Mouse (Mus musculus): ENCODE measurements around the gene Arf3. TPM values are rescaled to one million over a fixed set of nuclear protein-coding genes. Genes with fewer than 3 reads are reported as not detected.

Gene Arf3
- 10 to 100 TPM; 89.5 to 91.6 TPM for total RNA-seq (2023)

GRCm38 (mm10) chr15:98762670-98763529, at the start of gene Arf3:
TSS of gene Arf3 (minus strand) at chr15:98763214.

GRCm38 (mm10) chr15:98809390-98809789, 46.4 kb upstream of the Arf3 start, which contains the start of gene Ddn:
TSS of gene Ddn (minus strand) at chr15:98809490.

DNA sequence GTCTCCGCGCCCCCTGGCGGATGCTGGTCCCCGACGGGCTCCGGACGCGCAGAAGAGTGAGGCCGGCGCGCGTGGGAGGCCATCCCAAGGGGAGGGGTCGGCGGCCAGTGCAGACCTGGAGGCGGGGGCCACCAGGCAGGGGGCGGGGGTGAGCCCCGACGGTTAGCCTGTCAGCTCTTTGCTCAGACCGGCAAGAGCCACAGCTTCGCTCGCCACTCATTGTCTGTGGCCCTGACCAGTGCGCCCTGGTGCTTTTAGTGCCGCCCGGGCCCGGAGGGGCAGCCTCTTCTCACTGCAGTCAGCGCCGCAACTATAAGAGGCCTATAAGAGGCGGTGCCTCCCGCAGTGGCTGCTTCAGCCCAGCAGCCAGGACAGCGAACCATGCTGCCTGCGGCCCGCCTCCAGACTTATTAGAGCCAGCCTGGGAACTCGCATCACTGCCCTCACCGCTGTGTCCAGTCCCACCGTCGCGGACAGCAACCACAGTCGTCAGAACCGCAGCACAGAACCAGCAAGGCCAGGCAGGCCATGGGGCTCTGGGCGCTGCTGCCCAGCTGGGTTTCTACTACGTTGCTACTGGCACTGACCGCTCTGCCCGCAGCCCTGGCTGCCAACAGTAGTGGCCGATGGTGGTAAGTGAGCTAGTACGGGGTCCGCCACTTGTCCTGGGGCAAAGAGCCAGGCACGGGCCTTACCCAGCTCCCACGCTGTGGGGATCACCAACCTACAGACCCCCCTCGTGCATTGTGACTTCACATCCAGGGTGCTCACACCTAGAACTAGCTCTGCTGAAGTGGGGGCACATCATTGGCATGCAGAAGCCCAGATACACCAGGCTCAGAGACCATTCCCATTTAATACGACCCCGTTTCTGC, 26.9 kb upstream of the Arf3 start, which contains the start of gene Wnt1:
Gene Wnt1, plus strand, starts transcription at position 197 of the 875 bp plus-strand sequence.

DNA sequence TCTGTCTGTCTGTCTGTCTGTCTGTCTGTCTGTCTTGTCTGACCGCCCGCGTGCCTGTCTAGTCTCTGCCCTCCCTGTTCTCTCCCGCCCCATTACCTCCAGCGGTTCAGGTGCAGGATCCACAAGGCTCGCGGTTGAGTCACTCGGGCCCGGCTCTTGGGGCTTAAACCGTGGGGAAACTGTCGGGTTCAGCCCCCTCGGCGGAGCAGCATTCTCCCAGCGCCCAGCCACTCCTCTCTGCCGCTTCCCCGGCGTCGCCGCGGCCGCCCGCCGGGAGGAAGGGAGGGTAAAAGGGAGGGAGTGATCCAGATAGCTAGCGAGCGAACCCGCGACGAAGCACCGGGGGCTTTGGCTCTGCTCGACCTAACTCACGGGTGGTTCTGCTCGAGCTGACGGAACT, 14.7 kb upstream of the Arf3 start, which contains the start of gene Wnt10b:
Gene Wnt10b, minus strand, starts transcription at position 389 of the 400 bp plus-strand sequence.

DNA sequence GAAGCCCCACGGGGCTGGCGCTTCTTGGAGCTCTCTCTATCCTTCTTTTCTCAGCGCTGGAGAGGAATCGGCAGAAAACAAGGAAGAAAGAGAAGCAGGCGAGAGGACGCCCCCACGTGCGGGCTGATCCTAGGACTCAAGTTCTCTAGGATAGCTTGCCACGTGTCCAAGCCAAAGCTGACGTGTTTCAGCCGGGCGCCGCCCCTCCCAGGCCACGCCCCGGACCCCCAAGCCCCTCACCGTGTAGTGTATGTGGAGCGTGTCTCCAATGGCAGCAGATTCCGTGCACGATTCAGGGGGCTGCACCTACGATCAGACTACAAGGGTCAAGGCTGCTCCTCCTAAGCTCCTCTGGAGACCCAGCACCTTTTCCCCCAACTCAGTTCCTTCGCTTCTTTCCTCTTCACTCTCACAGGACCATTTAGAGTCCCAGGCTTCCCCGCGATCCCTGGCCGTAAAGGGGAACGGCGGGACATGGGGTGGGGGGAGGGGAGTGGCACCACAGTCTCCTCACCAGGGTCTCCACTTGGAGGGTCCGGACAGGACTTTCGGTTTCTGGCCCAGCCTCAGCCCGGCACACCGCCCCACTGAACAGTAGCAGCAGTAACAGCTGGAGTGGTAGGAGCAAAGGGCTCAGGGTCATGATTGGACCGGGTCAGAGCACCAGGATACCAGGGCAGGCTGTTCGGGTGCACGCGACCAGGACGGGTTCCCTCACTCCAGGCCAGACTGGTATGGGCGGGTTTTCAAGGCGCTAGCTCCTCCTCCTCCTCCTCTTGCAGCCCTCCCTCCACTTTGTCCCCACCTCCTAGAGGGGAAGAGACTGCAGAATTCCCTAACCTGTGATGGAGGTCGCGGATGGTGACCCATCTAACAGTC, 35.3 kb downstream of the Arf3 start, which contains the start of gene Fkbp11:
Gene Fkbp11, minus strand, starts transcription at position 756 of the 879 bp plus-strand sequence.

DNA sequence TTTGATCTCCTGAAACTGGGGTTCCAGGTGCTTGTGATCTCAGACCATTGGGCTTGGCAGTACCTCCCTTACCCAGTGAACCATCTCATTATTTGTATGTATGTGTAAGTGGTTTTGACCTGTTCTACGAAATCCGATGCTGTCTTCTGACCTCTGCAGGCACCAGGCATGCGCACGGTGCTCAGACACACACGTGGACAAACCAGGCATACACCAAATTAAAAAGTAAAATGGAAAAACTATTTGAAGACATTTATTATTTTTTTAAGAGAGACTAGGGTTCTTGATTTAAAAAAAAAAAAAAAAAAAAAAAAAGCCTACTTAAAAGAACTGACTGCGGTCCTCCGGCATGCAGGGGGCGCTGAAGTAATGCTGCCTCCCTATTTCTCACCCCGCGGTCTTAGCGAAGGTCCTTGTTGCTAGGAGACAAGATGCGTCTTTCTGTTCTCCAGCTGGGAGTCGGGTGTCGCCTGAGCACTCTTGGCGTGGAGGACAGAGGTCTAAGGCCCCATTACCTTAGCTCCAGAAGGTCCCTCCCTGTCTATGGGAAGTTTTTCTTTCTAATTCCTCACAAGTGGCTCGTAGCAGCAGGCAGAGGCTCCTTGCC, 55.1 kb downstream of the Arf3 start, which contains the start of gene Ccdc65:
Gene Ccdc65, plus strand, starts transcription at position 442 of the 607 bp plus-strand sequence.

Other genes starting within 250 kb of the Arf3 start
- 10 to 100 TPM; 80.7 to 85.4 TPM for gene Kansl2, start 228.9 kb downstream of the Arf3 start, total RNA-seq (2023)
- gene Ccnt1, start 192.3 kb downstream of the Arf3 start, total RNA-seq (2023) = 100 to 1,000 TPM; 134 to 143 TPM
- not detected for gene 4930415O20Rik, start 192.2 kb downstream of the Arf3 start, total RNA-seq (2023)
- gene Adcy6, start 153.1 kb downstream of the Arf3 start, total RNA-seq (2023) = 1 to 10 TPM; 4.3 to 4.5 TPM
- gene Cacnb3, start 132.4 kb downstream of the Arf3 start, total RNA-seq (2023) = not detected
- gene Ddx23, start 100.3 kb downstream of the Arf3 start, total RNA-seq (2023) = 100 to 1,000 TPM; 134 to 152 TPM
- not detected for gene Rnd1, start 85.8 kb downstream of the Arf3 start, total RNA-seq (2023)
- gene Ccdc65, start 55.0 kb downstream of the Arf3 start, total RNA-seq (2023) = not detected
- 10 to 100 TPM; 24.6 to 26.6 TPM for gene Fkbp11, start 35.0 kb downstream of the Arf3 start, total RNA-seq (2023)
- under 1 TPM; 0.83 to 0.87 TPM for gene Wnt10b, start 14.9 kb upstream of the Arf3 start, total RNA-seq (2023)
- not detected for gene Wnt1, start 26.6 kb upstream of the Arf3 start, total RNA-seq (2023)
- gene Ddn, start 46.3 kb upstream of the Arf3 start, total RNA-seq (2023) = under 1 TPM; 0.23 to 0.30 TPM
- gene Prkag1, start 68.3 kb upstream of the Arf3 start, total RNA-seq (2023) = 10 to 100 TPM; 76.9 to 79.0 TPM
- 100 to 1,000 TPM; 192 to 206 TPM for gene Kmt2d, start 108.0 kb upstream of the Arf3 start, total RNA-seq (2023)
- 10 to 100 TPM; 19.5 to 22.6 TPM for gene Rhebl1, start 131.3 kb upstream of the Arf3 start, total RNA-seq (2023)
- under 1 TPM in 1 of 2 experiments, not detected in 1; 0.65 TPM for gene Dhh, start 135.3 kb upstream of the Arf3 start, total RNA-seq (2023)
- 100 to 1,000 TPM; 266 to 275 TPM for gene Lmbr1l, start 155.0 kb upstream of the Arf3 start, total RNA-seq (2023)
- gene Tuba1b, start 171.4 kb upstream of the Arf3 start, total RNA-seq (2023) = 100 to 1,000 TPM; 145 to 154 TPM
- not detected for gene Gm49450, start 190.3 kb upstream of the Arf3 start, total RNA-seq (2023)
- gene Tuba1a, start 190.5 kb upstream of the Arf3 start, total RNA-seq (2023) = 100 to 1,000 TPM in 1 of 2 experiments, 10 to 100 TPM in 1; 83.7 to 117 TPM

Measured in B cell, adult 67 days (primary cell).